Mouse (Mus musculus) gastrocnemius, postnatal 4 days (tissue): ENCODE results near the gene Nup50. TPM values are rescaled to one million over a fixed set of nuclear protein-coding genes. Genes with fewer than 3 reads are reported as not detected.
A peak's percentile ranks its signal among the peaks of the same experiment; 100 is the strongest.

Experiments
- DNase-seq, 2 experiments: peaks; one replicate each; pipeline ENCODE4 v3.0.0; 2021 to 2022; ENCODE audit warnings: low spot score in 2 of 2, mixed read lengths in 2 of 2
- total RNA-seq, 2 experiments: library from RNA; stranded (reverse); gene quantifications; 2 replicates each; pipeline ENCODE4 v1.2.3; 2021

Gene Nup50
- total RNA-seq, 2 experiments from 2014 or later = 21.0 to 23.5 TPM

DNA sequence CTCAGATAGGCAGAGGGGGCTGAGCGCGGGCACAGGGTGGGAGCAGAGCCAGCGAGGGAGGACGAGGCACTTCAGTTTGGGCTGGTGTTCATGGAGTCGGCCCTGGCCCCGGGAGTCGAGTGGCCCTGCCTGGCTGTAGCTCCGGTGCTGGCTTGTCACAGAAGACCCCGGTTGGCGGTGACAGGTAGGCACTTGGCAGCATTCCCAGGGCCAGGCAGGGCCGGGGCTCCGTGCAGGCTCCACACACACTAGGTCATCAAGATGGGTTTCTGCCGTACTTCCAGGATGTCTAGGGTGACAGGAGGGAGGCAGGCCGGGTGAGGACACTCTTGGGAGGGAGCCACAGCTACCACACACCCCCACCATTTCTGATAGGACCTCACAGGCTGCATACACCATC lies 25.8 kb downstream of the Nup50 start:
- no peak for DNase-seq

DNA sequence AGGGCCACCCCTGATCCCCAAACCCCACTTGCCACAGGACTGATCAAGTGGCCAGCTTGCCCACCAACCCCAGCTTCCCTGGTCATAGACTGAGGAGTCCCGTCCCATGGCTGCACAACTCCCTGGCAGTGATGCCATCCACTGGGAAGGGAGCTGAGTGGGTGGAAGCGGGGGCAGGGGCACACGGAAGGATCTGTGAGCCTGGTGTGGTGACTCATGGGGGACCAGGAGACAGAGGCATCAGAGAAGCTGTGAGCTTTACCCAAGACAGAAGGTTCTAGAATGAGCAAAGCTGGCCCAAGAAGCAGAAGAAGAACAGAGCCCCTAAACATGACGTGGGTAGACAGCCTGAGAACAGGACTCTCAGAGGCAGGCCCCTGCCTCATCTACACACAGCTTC lies 26.8 kb downstream of the Nup50 start:
- no peak for DNase-seq

DNA sequence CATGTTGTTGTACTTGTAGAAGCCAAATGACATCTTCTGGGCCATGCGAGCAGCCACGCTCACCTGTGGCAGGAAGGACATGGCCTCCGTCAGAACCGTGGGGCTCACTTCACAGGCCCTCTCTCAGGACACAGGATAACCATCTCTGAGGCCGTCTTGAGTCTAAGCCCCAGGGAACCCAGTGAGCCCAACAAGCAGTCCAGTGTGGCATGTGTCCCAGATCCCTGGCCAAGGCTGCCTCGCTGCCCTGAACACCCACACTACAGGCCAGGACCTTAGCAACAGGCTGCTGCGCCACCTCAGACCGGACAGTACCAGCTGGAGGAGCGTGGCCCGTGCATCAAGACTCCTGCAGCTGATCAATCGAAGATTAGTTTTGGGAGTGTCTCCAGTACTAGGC lies 30.0 kb downstream of the Nup50 start:
- no peak for DNase-seq

DNA sequence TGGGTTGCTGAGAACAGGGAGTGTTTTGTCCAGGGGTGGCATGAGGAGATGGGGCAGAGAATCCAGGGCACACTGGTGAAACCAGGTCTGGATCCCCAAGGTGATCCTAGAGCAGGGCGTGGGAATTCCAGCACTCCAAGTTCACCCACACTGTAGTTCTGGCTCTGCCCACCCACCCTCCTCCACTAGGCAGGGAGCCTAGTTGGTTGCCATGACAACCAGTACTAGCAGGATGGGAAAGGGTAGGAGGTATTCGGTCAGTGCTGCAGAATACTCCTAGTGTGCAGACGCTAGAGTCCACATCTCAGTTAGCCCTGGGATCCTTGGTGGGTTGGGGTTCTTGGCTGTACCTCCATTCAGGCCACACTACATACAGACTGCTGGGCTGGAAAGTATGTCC lies 34.6 kb downstream of the Nup50 start:
- no peak for DNase-seq

DNA sequence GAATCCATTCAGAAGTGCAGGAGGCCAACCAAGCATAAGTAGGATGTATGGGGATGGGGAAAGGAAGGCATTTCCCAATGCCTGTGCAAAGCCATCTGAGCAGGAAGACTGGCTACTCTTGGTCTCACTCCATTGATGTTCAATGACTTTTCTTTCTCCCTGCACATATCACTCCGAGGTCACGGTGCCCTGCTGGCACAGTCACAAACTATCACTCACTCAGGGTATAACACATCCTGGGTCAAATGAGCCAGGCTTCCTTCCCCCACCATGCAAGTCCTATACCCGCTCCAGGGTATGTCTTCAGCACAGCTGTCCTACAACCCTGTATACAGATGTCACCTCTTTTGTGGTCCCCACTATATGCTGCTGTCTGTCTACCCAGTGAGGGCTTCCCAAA lies 35.1 kb downstream of the Nup50 start:
- DNase-seq = no peak

DNA sequence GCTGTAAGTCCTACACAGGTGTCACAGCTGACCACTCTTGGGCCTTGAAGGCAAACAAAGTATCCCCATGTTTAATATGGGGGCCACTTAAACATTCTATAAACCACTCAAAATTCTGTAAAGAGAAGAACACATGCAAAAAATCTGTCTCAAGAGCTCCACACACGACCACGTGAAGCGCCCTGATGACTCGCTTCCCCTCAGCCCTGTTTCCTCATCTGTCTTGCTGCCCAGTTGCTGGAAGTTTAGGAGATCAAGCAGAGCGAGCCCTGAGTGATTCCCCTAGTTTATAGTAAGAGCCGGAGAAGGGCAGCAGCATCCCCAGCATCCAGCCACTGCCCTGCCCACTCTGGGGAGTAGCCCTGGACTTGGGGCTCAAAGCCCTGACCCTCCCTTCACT lies 36.7 kb downstream of the Nup50 start:
- no peak for DNase-seq

DNA sequence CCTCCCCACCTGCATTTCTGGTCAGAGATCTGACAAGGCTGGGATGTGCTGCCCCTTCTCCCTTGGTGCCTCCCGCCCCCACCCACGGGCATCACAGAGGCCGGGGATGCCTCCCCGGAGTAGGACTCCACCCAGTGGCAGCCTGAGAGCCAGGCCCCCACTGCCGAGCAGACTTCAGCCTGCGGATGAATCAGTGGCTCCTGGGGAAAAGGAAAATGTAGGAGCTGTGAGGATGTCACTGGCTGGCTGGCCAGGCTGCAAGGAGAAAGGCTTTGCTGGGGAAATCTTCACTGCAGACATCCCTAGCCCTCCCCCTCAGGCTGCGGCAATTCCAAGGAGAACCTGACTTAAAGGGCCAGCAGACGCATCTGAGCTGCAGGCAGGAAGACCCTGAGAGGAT lies 37.5 kb downstream of the Nup50 start:
- peak in 1 of 2 experiments; percentile 46 for DNase-seq

DNA sequence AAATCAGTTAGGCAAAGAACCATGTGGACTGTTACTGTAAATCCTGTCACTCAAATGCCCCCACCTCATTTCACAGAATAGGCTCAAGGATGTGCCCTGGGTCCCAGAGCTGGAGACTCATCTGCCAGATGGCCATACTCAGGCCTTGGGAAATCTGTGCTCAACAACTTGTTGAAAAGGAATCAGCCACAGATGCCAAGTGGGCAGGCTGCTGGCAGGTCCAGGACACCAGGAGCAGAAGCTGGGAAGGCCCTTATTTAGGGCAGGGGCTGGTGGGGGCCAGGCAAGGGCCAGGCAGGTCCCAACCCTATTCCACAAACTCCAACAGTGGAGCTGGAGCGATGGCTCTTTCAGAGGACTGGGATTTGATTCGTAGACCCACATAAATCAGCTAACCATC lies 39.3 kb downstream of the Nup50 start:
- no peak for DNase-seq

DNA sequence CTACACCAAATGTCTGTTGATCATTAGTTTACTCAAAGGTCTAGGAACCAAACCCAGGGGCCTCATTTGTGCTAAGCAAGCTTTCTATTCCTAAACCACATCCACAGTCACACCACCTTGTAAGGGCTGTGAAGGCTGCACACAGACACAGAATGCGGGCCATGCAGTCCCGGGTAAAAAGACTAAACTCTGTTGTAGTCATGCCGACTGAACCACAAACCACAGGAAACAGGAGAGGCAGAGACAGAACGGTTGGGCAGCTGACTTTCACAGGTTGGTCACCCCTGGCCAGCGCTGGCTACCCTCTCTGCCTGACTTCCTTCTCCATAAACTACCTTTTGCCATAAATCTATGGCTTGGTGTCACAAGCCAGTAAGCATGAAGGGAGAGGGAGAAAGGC lies 41.6 kb downstream of the Nup50 start:
- no peak for DNase-seq

DNA sequence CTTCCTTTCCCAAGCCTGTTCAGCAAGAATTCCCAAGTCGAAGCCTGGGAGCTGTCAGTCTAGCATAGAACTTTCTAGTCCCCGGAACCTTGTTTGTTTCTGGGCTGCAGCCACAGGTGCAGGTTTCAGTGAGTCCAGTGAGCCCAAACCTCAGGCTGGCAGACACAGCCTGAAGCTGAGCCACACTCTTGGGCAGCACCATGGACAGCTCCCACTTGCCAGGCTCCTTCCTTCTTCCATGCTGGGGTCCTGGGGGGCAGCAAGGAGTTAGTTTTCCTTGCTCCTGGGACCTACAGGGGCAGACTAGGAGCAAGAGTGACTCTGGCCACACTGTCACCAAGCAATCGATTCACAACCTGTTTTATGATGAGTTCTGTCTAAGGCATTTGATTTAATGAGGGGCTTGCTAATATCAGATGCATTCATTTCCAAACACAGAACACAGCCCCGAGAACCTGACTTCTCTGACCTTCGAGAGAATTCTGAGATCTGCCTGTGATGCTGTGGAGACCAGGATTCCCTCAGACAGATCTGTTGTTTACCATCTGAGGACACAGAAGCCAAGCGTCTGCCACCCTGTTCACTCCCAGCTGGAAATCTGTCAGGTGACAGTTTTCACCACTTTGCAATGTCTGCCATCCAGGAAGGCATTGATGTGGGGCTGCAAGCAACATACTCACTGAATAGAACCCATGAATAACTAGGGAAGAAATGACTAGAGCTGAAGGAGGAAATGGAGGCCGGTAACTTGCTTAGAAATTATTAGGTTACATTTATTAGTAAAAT lies 42.6 kb downstream of the Nup50 start:
- DNase-seq = peak in 1 of 2 experiments; percentile 57

DNA sequence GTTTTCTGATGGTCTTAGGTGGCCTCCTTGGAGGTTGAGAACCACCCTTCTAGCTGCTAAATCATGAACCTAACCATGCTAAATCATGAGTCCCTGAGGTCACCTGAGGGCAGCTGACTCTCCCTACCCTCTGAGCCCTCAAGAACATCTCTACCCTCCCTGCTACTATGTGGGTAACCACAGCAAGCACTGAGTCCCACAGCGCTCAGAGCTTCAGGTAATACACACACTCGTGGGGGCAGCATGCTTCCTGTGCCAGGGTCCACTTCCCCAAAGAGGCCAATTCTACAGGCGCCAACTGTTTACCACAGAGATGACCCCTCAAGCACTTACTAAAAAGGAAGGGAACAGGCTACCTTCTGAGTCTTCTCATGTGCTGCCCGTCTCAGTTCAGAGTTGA lies 45.3 kb downstream of the Nup50 start:
- DNase-seq = no peak

DNA sequence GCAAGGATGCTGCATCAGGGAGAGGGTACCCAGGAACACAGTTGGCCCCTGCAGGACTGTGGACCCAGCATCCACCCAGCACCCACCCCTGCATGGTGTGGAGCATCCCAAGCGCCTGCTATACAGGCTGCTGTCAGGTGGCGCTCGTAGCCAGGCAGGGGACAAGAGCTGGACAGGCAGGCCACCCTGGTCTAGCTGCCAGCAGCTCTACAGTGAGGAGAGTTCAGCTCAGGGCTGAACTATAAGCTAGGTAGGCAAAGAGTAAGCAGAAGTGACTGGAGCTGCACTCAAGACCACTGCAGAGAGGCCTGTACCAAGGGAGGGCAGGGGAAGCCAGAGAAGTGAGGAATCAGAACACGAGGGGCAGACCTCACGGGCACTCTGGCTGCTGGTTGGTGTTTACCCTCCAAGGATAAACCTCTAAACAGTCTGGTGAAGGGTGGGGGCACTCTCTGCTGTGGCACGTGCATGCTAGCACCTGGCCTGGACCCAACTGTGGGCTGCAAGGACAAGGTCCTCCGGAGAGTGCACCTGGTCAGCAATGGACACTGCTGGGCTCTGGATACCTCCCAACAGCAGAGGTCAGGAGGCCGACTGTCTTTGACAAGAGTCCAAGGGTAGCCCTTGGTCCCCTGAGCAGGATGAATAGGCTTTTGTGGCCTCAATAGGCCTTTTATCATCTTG lies 49.8 kb downstream of the Nup50 start:
- DNase-seq = no peak

DNA sequence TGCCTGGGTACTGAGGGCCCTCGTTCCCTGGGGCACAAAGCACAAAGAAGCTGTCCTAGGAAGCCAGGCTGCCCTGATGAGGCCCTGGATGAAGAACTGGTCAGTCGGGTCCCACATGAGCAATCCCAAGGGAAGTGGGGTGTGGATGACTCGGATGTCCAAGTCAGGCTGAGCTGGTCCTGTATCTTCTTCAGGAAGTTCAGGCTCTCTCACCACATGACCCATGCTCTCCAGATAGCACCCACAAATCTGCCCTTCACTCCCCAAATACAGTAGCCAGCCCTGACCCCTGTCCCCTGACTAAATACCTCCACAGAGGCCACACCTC lies 50.3 kb downstream of the Nup50 start:
- no peak for DNase-seq

DNA sequence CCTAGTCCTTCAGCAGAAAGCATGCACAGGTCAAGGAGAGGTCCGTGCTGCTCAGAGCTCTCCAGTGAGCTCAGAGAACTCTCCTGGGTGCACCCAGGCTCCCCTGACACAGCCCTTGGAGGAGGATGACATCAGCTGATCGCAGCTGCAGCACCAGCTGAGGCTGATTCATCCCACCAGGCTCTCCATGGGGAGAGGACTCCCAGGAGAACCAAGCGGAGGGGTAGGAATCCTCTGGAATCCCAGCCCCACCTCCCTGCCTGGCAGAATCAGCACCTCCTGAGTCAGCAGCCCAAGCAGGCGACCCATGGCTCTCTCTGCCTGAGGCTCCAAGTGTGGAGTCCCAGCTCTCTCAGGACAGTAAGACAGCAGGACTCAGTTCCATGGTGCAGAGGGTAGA lies 52.5 kb downstream of the Nup50 start:
- no peak for DNase-seq

DNA sequence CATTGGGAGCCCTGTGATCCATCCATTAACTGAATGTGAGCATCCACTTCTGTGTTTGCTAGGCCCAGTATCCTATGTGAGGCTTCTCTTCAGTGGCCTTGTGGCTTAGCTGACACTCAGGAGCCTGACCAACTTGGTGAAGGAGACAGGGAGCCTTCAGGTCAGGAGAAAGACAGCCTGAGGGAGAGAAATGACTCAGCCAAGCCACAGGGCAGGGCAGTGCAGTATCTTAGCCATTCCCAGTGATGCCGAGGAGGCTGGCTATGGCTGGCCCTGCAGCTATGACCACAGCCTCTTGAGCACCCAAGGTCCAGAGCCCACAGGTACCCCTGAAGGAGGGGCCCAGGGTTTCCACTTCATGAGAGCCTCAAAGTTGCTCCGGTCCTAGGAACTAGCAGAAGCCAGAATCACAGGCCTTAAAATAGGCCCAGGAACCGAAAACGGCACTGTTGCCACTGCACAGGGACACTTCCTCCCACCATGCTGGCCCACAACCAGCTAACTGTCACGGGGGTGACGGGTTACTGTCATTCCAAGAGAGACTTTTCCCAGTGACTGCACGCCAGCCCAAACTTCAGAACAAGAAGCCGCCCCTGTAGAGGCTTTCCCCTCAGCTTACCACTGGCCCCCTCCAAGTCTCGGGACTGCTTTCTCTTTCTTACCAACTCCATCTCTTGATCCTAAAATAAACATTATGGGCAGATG lies 58.5 kb downstream of the Nup50 start:
- no peak for DNase-seq

DNA sequence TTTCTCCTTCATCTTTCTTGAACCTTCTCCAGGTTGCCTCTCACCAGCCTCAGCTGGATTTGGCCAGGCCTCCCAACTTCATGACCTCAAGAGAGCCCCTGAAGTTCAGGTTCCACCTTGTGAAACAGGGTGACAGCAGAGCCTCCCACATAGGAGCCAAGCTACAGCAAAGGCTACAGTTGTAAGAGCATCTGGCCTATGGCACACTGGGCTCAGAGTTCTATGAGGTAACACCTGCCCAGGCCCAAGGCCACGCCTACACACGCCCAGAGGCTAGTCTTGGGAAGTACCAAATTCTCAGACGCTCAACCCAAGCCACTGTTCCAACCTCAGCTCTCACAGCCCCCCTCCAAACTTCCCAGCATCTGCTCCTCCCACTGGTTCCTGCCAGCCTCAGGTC lies 59.7 kb downstream of the Nup50 start:
- DNase-seq = no peak

DNA sequence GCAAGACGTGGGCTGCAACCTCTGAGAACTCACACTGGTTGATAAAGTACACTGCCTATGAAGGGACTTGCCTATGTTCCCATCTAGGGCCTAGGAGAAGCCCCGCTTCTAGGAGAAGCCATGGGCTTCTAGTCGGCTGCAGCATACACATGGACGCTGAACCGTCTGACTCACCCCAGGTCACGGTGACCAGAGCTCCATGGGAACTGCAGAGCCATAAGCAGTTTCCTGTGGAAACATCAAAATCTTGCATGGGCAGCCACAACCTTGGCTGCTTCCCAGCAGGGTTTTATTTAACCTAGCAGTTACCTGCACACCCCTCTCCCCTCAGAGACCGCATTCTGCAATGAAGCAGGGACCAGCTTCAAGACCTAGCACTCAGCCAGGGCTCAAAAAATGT lies 60.5 kb downstream of the Nup50 start:
- DNase-seq = no peak

DNA sequence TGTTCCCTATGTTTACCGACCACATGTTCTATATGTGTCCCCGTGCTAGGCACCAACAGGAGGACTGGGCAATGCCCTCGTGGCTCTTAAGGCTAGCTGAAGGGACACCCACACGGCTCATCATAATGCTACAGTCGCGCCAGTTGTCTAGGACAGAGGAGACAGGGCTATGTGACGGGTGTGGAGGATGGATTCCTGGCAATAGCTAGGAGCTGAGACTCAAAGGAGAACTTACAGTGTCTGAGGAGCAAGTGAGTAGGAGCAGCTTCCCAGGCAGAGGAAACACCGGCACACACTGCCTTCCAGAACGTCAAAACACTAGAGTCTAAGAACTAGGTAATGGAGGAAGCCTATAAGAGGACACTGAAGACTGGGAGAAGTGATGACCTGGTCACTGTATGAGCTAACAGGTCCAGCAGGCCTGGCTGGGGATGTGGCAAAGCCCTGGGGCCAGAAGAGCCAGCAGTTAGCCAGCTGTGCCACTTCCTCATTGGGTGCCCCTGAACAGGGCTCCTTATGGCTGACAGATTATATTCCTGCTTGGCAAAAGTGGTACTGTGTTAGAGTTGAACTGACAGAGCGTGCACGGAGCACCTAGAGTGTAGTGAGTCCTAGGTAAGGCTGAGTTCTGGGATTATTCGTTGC lies 62.4 kb downstream of the Nup50 start:
- DNase-seq = no peak

DNA sequence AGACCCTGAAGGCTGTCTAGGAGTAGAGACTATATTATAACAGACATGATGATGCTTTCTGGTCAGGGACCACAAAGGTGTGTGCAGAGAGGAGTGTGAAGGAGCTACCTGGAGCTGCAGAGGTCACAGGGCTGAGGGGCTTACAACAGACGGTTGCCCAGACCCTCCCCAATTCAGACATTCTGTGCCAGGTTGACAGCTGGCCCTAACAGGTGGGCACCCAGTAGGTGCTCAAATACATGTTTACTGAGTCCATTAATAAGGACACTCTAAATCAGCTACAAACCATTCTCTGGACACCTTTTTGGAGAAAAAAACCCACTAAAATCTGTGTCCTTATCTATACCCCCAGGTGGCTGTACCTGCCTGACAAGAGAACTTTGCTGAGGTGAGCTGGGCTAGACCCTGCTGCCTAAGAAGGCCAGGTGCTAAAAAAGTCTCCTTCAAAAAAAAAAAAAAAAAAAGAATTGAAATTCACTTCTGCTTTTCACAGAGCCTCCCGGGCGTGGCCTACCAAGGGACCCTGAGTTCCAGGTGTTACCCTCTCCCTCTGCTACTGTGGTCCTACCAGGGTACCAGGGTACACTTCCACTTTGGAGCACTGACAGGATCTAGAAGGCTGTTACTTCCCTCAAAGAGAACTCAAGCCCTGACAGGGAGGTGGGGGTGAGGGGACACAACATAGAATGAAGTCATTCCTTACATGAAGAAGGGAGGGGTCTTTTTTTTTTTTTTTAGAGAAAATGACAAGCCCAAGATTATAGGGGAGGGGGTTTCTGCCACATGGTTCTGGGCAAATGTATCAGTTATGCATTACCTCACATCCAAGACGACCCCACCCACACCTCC lies 63.2 kb downstream of the Nup50 start:
- no peak for DNase-seq

DNA sequence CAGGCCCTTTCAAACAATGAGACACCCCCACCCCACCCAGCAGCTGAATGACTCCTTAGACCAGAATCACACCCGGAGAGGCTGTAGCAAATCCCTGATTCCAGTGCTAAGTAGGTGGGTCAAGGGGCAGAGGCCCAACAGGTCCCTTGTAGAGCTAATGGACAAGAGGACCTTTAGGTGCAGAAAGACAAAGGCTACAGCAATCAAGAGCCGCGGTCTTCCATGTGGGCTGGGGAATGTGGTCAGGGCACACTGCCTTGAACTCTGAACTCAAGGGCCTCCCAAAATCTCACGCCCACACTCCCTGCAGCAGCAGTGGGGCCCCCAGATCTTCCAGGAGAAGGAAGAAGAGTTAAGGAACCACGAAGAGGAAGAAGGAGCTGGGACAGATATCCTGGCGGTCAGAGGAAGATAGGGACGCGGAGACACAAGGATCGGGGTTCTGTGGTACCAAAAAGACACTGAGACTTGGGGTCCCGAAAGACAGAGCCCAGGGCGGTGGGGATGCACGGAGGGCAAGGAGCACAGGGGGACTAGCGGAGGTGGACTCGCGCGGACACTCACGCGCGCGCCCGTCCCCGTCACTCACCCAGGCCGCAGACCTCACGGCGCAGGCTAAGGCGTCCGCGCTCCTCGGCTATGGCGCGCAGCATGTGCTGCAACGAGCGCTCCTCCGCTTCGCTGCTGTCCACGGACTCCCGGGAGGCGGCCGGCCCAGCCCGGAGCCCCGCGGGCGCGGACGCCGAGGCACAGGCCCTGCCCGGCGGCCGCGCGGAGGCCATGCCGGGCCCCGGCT lies 64.0 kb downstream of the Nup50 start:
- DNase-seq = no peak
